Mouse (Mus musculus): ENCODE results near the gene Aanat.
"Not testable (repeated sequence)": the region's sequence is repeated elsewhere in the genome, so short reads cannot be mapped to it uniquely, and the experiment has no call there.

The Aanat gene

GRCm38 (mm10) chr11:116611168-116611567 lies 24.9 kb downstream of the Aanat start:
- not testable (repeated sequence) for DNase-seq (ENCODE audit: low read depth, low spot score)

- DNase-seq (ENCODE audit: low read depth, low spot score), result no peak
Measured at GRCm38 (mm10) chr11:116611883-116612282, 25.7 kb downstream of the Aanat start.

GRCm38 (mm10) chr11:116612554-116612953 lies 26.3 kb downstream of the Aanat start:
- DNase-seq (ENCODE audit: low read depth, low spot score), result no peak

GRCm38 (mm10) chr11:116613234-116613633 lies 27.0 kb downstream of the Aanat start:
- DNase-seq (ENCODE audit: low read depth, low spot score), result no peak

- DNase-seq (ENCODE audit: low read depth, low spot score), result no peak
Measured at GRCm38 (mm10) chr11:116615735-116616437, 29.7 kb downstream of the Aanat start.

- DNase-seq (ENCODE audit: low read depth, low spot score), result no peak
Measured at GRCm38 (mm10) chr11:116616438-116617118, 30.3 kb downstream of the Aanat start.

- DNase-seq (ENCODE audit: low read depth, low spot score), result no peak
Measured at GRCm38 (mm10) chr11:116617641-116618040, 31.4 kb downstream of the Aanat start.

DNA sequence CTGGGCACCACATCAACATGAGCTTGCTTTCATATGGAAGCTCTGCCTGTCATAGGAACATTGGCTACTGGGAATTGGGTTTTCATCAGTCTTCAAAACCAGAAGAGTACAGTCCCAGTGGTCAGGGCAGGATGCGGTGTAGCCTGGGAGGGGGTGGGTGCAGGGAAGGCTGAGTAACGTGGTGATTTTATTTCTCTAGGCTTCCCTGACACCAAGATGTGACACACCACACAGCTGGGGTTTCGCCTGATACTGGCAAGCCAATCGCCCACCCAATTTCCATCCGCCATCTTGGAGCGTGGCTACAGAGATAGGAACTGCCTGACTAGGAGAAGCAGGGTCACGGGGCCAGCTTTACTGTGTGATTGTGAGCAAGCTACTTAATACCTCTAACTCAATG lies 32.4 kb downstream of the Aanat start:
- DNase-seq (ENCODE audit: low read depth, low spot score), result no peak

DNA sequence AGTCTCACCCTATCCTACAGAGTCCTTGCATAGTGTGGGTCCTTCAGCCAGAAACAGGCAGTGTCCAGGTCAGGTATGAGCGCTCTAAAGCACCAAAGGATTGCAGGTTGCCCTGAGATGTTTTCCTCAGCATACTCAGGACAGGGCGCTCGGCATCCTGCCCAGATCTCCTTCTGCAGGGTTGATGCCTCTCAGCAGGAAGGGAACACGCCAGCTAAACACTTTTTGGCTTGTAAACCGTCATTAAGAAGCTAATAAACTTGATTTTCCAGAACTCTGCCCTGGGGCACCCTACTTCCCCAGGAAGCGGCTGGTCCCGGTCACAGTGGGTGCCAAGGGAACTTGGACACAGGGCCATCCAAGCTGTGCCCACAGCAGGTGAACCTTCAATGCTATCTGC lies 32.9 kb downstream of the Aanat start:
- no peak for DNase-seq (ENCODE audit: low read depth, low spot score)

DNA sequence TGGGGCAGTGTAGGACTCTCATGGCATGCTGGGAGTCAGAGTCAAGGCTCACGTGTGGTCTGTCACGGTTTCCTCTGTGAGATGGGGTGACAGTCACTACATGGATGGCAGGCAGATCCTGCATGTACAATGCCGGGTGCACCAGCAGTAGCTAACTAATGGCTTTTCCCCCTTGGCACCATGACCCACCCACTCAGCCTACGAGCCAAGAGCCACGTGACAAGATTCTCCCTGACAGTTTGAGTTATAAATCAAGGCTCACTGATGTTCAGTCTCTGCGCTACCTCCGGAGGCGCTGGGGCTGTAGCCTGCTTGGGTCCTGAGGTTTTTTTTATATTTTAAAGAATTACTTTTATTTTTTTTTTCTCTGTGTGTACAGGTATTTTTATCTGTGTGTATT lies 33.3 kb downstream of the Aanat start:
- DNase-seq (ENCODE audit: low read depth, low spot score), result no peak

- no peak for DNase-seq (ENCODE audit: low read depth, low spot score)
Measured at GRCm38 (mm10) chr11:116620073-116620472, 33.8 kb downstream of the Aanat start.

GRCm38 (mm10) chr11:116620559-116621253 lies 34.5 kb downstream of the Aanat start:
- DNase-seq (ENCODE audit: low read depth, low spot score), result no peak

GRCm38 (mm10) chr11:116621258-116621704 lies 35.0 kb downstream of the Aanat start:
- no peak for DNase-seq (ENCODE audit: low read depth, low spot score)

- DNase-seq (ENCODE audit: low read depth, low spot score), result no peak
Measured at GRCm38 (mm10) chr11:116623281-116624124, 37.3 kb downstream of the Aanat start.

DNA sequence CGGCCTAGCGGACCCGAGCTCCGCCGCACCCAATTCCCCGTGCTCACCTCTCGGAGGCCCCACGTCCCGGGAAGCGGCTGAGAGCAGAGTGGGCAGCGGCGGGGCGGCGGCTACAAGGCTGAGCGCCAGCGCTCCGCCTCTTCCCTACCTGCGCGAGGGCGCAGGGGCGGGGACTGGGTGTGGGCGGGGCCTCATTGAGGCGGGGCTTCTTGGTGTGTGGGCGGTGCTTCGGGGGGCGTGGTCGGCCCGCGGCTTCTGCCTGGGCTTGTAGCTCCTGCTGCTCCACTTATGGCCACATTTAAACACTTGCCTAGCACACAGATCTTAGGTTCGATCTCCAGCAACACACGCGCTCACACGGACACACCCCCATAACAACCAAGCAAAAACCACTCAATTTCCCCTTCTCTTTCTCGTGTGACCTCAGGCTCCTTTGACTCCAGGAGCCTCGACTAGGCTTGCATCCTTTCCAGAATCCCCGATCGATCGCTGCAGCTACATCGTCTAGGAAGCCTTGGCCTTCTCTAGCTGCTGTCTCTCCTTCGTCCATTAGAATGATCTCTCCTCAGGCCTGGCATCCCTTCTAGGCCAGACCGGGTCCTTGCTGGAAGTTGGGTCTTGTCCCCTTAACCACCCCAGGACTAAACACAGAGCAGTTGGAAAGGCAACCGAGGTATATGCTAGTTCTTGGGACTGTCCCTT lies 38.0 kb downstream of the Aanat start:
- DNase-seq (ENCODE audit: low read depth, low spot score), result no peak

DNA sequence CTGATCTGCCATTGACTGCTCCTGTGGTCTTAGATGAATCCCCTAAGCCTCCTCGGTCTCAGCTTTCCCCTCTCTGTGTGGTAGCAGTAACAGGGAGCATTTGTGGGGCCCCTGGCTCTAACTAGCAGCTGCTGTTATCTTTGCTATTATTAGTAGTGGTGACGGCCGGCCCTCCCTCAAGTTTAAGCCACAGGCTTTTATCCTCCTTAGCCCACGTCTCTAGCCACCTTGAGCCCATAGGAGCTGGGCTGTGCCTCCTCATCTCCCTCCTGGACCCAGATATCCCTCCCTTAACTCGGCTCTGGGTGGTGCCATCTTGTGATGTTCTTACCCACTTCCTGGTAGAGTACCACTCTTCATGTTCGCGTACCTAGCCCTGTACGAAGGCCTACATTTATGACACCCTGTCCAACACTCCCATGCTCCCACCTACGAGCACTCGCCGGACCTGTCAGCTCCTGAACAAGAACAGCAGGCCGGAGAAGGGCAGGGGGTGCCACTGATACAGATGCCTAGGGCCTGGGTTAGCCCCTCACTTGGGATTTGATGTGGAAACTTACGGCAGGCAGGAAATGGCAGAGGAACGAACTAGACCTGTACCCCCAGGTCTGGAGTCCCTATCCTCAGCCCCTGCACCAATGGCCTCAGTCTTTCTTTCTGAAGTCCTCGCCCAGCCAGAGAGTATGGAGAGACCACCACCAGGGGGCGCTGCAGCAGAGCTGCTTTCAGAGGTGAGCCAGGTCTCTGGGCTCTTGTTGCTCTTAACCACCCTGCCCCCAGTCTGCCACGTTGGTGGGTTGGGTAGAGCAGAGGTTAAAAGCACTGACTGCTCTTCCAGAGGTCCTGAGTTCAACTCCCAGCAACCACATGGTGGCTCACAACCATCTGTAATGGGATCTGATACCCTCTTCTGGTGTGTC lies 39.1 kb downstream of the Aanat start:
- DNase-seq (ENCODE audit: low read depth, low spot score), result no peak

- no peak for DNase-seq (ENCODE audit: low read depth, low spot score)
Measured at GRCm38 (mm10) chr11:116626299-116627071, 40.3 kb downstream of the Aanat start, which contains the start of gene Rhbdf2. Gene Rhbdf2 (minus strand): TSS chr11:116627019.

GRCm38 (mm10) chr11:116627072-116628020 lies 41.1 kb downstream of the Aanat start:
- DNase-seq (ENCODE audit: low read depth, low spot score), result no peak

Data from telencephalon, adult 2 months (tissue).